Mouse (Mus musculus) layer of hippocampus, postnatal 10 days (tissue): ENCODE data around the gene Defb29. TPM values are rescaled to one million over a fixed set of nuclear protein-coding genes. Genes with fewer than 3 reads are reported as not detected.

ENCODE experiments used
- DNase-seq, 2 experiments: peaks; one replicate each; pipeline ENCODE4 v3.0.0; 2021; ENCODE audit warnings: low spot score in 2 of 2
- long read RNA-seq: library from polyadenylated mRNA; stranded (forward); transcript quantifications from one replicate; pipeline ENCODE4 v2.0.0, GENCODE M21; 2023
- total RNA-seq, 2 experiments: library from RNA; stranded (reverse); gene quantifications; 2 replicates each; pipeline ENCODE4 v1.2.3; 2021

Gene Defb29
- not detected for total RNA-seq
- long read RNA-seq: 0 reads

DNA sequence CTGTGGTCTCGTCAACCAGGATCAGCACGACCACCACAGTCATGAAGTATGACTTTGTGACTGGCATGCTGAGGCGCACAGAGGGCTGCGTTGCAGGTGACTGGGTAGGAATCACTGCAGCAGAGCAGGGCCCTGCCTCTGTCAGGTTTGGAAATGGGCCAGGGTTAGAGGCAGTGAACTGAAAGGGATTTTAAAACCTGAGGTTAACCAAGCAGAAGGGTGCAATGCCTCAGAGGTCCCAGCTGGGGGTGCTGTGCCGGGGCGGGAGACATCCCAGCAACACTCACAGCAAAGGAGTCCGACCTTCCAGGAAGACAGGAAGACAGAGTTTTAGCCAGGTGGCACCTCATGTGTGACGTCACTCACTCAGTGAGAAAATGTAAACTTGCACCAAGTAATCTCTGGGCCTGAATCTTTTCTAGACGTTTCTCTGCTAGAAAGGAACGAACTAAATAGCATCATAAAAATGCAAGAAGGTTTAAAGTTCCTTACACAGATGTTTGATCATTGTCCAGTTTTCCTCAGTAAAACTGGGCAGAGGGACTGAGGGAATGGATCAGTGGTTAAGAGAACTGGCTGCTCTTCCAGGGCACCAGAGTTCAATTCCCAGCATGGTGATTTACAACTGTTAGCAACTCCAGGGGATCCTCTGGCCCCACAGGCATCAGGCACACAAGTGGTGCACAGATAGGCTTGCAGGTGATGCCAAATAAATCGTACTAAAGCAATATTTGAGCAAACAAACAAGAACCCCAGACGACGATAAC is at the start of gene Defb29:
Gene Defb29 (minus strand): TSS at position 155 of the 767 bp plus-strand sequence.
- no peak for DNase-seq

DNA sequence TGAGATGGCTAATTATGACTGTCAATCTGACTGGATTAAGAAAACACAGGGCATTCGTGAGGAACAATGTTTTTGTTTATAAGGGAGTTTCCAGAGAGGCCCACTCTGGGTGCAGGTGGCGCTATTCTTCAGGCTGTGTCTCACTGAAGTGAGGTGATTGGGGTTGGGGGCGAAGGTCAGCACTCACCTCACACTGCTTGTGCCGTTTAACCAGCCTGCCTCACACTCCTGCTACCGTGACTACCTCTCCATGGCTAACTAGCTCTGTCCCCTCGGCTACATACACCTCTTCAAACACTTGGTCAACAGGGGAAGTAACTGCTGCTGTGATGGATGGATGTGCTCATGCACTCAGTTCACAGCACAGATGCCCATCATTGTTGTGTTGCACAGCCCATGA is 49.1 kb upstream of the Defb29 start:
- DNase-seq: no peak

DNA sequence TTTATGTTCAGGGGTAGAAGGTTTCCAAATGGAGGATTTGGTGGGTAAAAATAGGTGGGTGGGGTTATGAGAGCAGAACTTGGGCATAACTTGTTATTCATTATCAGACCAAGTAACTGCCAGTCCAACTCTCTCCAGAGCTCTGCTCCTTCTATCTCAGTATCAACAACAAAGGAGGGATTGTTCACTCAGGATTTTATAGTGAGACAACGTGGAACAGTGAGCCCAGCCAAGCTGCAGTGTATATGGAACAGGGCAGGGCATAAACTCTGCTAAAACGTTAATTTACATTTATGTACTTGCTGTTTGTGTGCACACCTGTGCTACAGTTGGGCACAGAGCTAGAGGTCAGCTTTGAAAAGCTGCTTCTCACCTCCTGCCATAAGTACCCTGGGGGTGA is 48.6 kb upstream of the Defb29 start:
- DNase-seq: no peak

DNA sequence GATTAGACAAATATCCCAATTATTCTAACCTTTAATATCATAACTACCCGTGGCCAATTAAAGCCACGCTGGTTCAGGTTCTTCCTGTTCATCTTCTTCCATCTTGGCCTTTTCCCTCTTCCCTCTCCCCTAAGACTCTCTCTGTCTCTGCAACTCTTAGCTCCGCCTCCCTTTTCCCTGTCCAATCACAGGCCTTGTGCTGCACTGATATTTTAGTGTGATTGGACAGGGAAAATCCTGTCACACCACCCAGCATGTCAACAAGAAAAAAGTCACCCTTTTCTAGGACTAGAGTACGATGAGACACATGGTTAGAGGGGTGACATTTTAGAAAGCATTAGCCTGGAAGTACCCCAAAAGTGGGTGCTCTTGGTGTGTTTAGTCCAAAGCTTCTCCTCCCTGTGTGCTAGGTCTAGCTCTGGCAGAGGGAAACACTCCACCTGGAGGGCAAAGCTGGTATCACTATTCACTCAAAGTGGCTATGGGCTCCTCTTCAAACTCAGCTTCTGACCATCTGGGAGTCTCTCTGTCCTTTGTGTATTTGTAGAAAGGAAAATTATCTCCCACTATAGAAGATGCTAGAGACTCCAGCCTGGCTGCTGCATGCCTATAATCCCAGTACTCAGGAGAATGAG is 47.1 kb upstream of the Defb29 start:
- peak; percentile 31 to 36 for DNase-seq

DNA sequence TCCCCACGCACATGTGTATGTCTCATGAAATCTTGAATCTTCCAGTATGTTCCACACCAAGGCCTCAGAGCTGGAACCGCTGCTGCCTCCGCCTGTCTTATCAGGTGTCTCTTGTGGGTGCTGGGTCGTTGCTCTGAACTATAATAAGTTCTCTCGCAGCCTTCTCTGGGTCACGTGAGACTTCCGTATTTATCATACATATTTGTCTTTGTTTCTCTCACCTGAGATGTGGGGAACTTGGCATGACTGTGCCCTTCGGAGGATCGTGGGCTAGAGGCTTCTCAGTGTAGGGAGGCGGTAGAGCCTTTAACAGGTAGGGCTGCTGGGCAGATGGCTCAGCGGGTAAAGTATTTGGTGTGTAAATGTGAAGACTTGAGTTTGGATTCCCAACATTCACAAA is 40.7 kb upstream of the Defb29 start:
- no peak for DNase-seq

DNA sequence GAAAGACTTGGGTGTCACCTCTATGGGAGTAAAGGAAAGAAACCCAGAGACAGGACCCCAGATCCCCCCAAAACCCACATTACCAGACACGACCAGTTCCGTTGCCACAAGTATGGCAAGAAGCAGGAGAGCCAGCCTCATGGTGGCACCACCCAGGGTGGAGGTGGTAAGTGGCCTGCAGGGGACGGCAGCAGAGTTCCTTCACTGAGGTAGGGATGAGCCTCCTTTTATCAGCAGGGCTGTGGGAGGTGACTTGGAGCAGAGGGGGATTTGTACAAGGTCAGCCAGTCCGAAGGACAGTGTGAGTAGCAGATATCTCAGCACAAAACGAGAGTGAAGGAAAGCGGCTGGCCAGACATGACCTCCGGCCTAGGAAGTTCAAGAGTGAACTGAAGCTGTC is 40.2 kb upstream of the Defb29 start, which contains the start of gene Defb19:
Gene Defb19 (minus strand): TSS at position 206 of the 400 bp plus-strand sequence.
- no peak for DNase-seq

DNA sequence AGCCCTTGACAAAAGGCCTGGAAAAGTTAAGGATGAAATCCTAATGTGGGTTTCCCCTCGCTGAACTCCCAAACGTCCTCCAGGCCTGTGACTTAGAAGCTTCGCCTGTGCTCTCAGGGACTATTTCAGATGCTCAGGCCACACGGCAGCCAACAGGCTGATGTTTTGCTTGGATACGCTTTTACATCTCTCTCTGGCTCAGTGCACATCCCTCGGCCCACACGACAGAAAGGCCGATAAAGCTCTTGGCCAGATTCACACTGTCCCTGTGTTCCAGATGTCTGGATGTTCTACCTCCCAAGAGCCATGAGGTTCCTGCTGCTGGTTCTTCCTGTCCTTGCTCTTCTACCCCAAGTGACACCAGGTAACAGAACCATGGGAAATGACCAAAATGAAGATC is 33.6 kb upstream of the Defb29 start:
- no peak for DNase-seq

DNA sequence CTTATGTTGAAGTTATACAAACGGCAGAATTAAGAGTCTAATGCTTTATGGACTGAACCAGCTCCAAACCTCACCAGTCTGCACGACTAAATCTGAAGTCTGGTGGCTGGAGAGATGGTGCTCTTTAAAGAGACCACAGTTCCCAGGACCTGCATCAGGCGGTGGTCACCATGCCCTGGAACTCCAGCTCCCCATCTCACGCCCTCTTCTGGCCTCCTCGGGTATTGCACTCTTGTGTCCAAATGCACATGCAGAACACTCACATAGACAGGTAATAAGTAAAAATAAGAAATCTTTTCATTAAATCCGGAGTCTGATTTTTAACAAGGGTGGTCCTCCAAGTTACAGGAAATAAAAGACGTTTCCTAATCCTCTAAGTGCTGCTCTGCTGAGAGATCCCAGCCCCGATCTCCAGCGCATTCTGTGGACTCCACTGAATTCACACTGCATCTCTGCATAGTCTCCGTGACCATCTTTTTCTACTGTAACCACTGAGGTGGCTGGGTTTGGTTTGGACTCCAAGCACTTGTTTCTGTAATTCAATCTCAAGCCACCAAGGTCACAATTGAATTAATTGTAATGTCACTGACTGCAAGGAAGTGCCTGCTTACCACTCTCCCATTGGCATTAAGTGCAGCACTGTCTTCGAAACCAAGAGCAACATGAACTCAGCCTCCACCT is 32.4 kb upstream of the Defb29 start, which contains the start of gene Defb21:
Gene Defb21 (plus strand): TSS at position 631 of the 681 bp plus-strand sequence.
- peak in 1 of 2 experiments; percentile 12 for DNase-seq

DNA sequence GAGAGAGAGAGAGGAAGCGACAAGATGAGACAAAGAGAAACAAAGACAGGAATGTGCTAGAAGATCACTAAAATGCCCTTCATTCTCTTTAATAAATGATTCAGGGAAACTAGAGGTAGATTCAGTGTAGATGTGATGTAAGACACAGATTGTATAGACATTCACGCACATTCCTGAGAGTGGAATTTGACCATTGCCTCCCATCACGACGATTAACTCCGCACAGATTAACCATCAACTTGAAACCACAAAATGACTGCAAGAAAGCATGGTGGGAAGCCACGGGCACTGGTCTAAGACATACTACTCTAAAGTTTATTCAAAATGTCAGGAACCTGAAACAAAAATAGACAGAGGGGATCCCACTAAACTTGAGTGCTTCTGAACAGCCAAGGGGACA is 30.4 kb upstream of the Defb29 start:
- no peak for DNase-seq

DNA sequence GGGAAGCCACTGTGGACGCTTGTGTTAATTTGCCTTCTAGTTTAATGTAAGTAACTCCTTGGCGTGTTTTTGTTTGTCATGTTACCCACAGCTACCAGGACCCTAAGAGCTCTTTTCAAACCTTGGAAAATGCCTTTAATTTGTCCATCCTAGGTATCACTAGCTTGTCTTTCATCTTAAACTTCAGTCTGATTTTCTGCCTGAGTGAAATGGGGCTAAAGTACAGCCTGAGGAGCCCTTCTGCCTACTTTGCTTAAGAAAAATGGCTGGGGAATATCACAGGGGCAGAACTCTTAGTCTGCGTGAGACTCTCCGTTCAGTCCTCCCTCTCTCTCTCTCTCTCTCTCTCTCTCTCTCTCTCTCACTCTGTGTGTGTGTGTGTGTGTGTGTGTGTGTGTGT is 30.0 kb upstream of the Defb29 start:
- DNase-seq: no peak

DNA sequence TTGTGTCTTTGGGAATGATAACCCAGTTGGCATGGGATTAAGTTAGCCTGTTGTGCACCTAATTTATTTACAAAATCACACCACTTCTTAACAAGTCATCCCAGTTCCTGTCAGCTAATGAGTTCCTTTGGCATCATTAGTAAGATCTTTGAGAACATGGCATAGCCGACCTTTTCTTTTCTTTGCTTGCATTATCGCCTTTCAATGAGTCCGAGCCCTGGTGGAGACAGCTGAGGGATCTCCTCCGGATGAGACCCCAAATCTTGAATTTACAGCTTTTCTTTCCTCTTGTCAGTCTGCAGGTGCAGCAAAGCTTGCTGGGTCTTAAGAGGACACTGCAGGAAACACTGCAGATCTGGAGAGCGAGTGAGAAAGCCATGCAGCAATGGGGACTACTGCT is 29.1 kb upstream of the Defb29 start, which contains the start of gene Gm17416:
Gene Gm17416 (plus strand): TSS at position 301 of the 400 bp plus-strand sequence.
- no peak for DNase-seq

DNA sequence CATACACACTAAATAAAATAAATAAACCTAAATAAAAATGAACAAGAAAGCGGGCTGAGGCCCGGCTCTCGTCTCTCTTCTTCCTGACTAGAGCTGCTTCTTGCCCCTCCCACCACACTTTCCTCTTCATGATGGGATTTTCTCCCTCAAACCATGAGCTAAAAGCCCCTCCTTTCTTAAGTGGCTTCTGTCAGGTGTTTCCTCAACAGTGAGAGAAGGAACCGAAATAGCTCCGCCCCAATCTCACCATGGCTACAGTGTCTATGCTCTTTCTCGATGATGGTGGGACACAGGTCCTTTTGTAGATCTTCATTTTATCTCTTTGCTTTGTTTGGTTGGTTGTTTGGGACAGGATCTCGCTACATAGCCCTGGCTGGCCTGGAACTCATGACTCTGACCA is 16.8 kb upstream of the Defb29 start:
- DNase-seq: no peak

DNA sequence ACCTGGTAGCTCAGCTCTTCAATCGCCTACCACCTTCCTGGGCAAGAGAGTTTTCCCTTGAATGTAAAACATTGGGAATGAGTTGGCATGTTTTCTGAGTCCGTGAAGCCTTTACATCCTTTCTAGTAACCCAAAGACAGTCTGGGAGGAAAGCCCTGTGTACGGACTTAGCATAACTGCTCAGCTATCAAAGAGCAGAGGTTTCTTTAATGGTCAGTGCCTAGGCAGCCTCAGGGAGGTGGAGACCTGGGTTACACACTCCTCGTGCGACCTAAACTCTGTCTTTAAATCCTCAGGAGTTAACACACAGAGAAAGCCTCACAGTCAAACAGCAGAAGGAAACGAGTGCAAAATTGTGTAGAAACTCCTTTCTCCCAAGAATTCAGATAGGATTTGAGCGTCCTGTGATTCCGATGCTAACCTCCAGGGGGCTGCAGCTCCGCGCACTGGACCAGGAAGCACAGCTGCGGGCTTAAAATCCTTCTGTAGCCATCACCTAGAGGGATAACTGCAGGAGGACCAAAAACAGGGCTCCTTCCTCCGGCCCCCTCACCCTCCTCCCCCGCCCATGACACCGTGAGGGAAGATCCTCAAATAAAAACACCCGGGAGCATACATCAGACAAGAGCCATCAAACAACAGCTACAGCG is 14.0 kb upstream of the Defb29 start:
- peak; percentile 68 to 78 for DNase-seq

DNA sequence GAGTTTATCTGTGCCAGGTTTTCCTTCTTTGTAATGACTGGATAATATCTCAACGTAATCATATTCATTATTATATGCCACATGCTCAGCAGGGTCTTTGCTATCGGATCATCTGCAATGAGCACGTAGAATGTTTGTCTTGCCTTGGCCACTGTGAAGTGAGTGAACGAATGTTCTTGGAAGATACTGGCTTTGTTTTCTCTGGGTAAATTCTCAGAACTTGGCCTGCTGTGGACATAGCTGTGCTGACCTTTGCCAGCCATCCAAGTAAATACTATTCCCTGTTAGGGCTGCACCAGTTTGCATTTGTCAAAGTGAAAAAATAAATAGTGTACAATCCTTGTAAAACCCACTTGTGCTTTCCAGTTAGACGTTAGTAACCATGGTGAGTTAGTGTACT is 8.2 kb upstream of the Defb29 start:
- no peak for DNase-seq

DNA sequence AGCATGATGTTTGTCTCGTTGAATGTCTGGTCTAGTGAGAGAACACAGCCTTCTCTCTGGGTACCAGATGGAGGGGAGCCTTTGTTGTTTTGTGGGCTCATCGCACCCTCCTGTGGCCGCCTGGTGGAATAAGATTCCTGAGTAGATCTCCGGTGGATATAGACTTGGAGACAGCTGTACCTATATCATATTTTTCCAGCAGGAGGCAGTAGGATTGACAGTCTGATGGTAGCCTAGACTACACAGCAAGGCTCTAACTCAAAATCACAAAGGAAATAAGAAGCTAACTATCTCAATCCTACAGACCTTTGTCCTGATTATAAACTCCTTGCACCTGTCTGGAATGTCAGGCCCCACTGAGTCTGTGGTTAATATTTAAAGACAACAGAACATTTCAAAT is 4.8 kb upstream of the Defb29 start:
- peak; percentile 66 to 73 for DNase-seq

DNA sequence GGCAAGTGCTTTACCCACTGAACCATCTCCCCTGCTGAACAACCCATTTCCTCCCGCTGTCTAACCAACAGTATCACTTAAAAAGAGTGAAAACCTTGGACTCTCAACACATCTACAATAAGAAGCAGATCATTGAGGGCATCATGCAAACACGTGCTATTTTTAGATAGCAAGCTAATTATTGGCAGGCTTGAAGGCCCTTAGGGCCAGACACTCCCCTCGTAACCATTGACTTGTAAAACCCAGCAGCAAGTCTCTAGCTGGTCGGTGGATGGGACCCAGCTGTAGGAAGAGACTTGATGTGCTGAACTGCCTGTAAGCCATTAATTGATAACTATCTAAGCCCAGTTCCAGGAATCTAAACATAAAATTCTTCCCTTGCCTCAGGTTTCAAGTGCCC is 3.6 kb upstream of the Defb29 start:
- no peak for DNase-seq

DNA sequence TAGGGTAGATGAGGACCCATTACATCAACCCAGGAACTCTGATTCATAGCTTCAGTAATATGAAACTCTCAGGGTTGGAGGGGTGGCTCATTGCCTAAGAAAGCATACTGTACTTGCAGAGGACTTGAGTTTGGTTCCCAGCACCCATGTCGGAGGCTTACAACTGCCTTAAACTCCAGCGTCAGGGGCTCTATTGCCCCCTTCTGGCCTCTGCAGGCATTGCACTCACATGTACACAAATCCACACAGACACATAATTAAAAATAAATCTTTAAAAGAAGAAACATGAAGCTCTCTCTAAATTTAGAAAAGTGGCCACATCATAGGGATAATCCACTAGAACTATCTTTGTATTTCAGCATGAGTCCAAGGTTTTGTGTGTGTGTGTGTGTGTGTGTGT is 3.0 kb upstream of the Defb29 start:
- DNase-seq: no peak

DNA sequence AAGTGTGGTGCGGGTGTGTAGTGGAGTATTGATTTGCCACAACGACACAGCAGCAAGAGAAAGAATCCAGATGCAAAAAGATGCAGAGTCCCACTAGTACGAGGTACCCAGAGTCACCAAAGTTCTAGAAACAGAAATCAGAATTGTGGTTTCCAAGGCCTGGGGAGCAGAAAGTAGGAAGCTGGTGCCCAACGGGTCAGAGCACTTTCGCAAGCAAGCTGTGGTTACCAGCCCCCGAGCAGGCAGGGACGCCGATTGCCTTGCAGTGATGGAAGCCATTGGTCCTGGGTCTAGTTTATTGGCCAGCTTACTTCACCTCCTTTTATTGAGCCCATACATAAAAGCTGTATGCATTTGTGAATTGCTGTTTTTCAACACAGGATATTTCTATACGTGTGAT is 2.1 kb upstream of the Defb29 start:
- DNase-seq: no peak

DNA sequence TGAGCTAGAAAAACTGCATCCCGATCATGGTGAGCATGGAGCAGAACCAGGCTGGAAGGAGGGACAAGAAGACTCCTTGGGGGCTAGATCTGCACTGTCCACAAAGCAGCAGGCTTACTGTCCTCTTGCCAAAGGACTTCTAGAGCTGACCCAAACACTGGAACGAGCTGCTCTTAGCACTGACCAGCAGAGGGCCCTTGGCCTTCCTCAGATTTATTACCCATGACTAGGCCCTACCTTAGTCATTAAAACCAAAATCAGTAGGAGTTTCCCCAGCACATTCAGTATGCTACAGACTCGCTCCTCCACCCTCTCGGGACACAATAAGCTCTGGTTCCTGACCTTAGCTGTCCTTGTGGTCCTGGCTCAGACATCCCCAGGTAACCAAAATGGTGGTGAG is 21.9 kb downstream of the Defb29 start, which contains the start of gene Defb28:
Gene Defb28 (plus strand): TSS at position 275 of the 400 bp plus-strand sequence.
- no peak for DNase-seq

DNA sequence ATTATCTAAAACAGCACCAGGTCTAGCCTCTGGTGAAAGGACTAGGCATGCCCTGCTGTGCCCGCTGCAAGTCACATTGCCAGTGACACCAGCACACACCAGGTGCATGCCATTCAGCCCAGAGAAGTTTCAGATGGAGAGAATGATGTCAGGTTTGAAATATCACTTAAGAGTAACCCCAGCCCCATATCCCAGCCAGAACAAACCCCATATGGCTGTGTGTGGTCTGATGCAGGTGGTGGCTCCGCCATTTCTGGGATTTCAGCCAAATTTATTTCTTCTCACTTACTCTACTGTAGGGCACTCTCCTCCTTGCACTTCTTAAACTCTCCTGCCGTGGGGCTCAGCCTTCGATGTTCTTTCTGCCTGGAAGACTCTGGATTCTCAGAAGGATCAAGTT is 23.8 kb downstream of the Defb29 start:
- DNase-seq: no peak

DNA sequence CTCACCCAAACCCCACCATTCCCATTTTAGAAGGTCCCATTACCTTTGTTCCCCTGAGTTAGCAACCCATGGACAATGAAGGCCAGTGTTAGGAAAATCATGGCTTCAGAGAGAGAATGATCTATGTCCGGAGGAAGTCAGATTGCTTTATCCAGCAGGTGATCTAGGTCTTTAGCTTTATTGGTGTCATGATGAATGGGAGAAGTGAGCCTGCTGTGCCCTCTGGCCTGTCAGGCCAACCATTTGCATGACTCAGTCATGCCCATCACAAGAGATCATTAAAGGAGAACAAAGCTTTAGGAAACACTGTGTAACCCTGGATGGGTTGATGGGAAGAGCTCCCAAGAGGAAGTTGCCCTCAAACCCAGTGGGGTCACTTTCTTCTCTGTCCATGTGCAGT is 28.3 kb downstream of the Defb29 start, which contains the start of gene Defb26:
Gene Defb26 (minus strand): TSS at position 101 of the 400 bp plus-strand sequence.
- DNase-seq: no peak
